Mouse (Mus musculus): Measurements from ENCODE around the gene Grik5. TPM values are rescaled to one million over a fixed set of nuclear protein-coding genes. Genes with fewer than 3 reads are reported as not detected.

Gene Grik5
- 15.9 and 17.1 TPM in 2 replicates for polyA plus RNA-seq (2015; fragmentation: Nextera tagmentation; extraction: Ambion mirVana)

GRCm38 (mm10) chr7:25071979-25072715, at the start of gene Grik5, which contains the start of gene Zfp574:
Gene Grik5 (minus strand): TSS chr7:25072346.
Gene Zfp574 (plus strand): TSS chr7:25072567.
- Histone ChIP-seq H3K4me2 (replicated peaks) (peak within 1 kb of the TSS; percentile 93), H3K4me3 (peak within 1 kb of the TSS; percentile 83), H3K4me1 (peaks cover 67% of the 10 kb centered on the region), H3K9me3 (no peaks in the 10 kb centered on the region), H3K9ac (replicated peaks) (peak within 1 kb of the TSS; percentile 96), H3K27ac (replicated peaks) (peak within 1 kb of the TSS; percentile 92), H3K27me3 (no peaks in the 10 kb centered on the region), H3K36me3 (peaks cover 12% of the 10 kb centered on the region)
- WGBS, result under 1% methylated on average over 23 of the region's 28 CpGs
- no peak for ATAC-seq (replicated peaks)

GRCm38 (mm10) chr7:25121240-25121786, 49.2 kb upstream of the Grik5 start:
- no peaks in the 10 kb centered on the region for H3K4me1 ChIP-seq
- H3K4me2 ChIP-seq (replicated peaks), result no peak overlapping the region
- no peaks in the 10 kb centered on the region for H3K27me3 ChIP-seq
- no peak overlapping the region for H3K9ac ChIP-seq (replicated peaks)
- H3K27ac ChIP-seq (replicated peaks), result no peak overlapping the region
- 68% methylated on average over 13 of the region's 13 CpGs for WGBS
- no peak for ATAC-seq (replicated peaks)
- no peaks in the 10 kb centered on the region for H3K36me3 ChIP-seq
- H3K4me3 ChIP-seq, result no peak overlapping the region
- no peaks in the 10 kb centered on the region for H3K9me3 ChIP-seq

- Histone ChIP-seq H3K27ac (replicated peaks) (no peak overlapping the region), H3K4me3 (no peak overlapping the region), H3K27me3 (no peaks in the 10 kb centered on the region), H3K4me2 (replicated peaks) (no peak overlapping the region), H3K9me3 (no peaks in the 10 kb centered on the region), H3K36me3 (peaks cover 1% of the 10 kb centered on the region), H3K9ac (replicated peaks) (no peak overlapping the region), H3K4me1 (no peaks in the 10 kb centered on the region)
- no peak for ATAC-seq (replicated peaks)
- 82% methylated on average over 16 of the region's 25 CpGs for WGBS
Observed at GRCm38 (mm10) chr7:25120061-25120834, 48.1 kb upstream of the Grik5 start.

- no peak overlapping the region for H3K4me3 ChIP-seq
- no peak overlapping the region for H3K4me2 ChIP-seq (replicated peaks)
- no peaks in the 10 kb centered on the region for H3K4me1 ChIP-seq
- H3K36me3 ChIP-seq, result peaks cover 5% of the 10 kb centered on the region
- no peak overlapping the region for H3K9ac ChIP-seq (replicated peaks)
- H3K9me3 ChIP-seq, result no peaks in the 10 kb centered on the region
- 89% methylated on average over 16 of the region's 16 CpGs for WGBS
- H3K27ac ChIP-seq (replicated peaks), result no peak overlapping the region
- no peak for ATAC-seq (replicated peaks)
- H3K27me3 ChIP-seq, result no peaks in the 10 kb centered on the region
Observed at GRCm38 (mm10) chr7:25112956-25113603, 40.9 kb upstream of the Grik5 start.

GRCm38 (mm10) chr7:25112178-25112955, 40.2 kb upstream of the Grik5 start:
- H3K4me3 ChIP-seq, result no peak overlapping the region
- no peak overlapping the region for H3K27ac ChIP-seq (replicated peaks)
- no peaks in the 10 kb centered on the region for H3K4me1 ChIP-seq
- no peak overlapping the region for H3K9ac ChIP-seq (replicated peaks)
- no peak overlapping the region for H3K4me2 ChIP-seq (replicated peaks)
- no peak for ATAC-seq (replicated peaks)
- WGBS, result 84% methylated on average over 17 of the region's 17 CpGs
- peaks cover 5% of the 10 kb centered on the region for H3K36me3 ChIP-seq
- H3K27me3 ChIP-seq, result no peaks in the 10 kb centered on the region
- H3K9me3 ChIP-seq, result no peaks in the 10 kb centered on the region

- 91% methylated on average over 9 of the region's 9 CpGs for WGBS
- no peaks in the 10 kb centered on the region for H3K27me3 ChIP-seq
- no peaks in the 10 kb centered on the region for H3K9me3 ChIP-seq
- H3K4me1 ChIP-seq, result peaks cover 3% of the 10 kb centered on the region; the same call in 1 of the 2 replicates
- H3K4me2 ChIP-seq (replicated peaks), result no peak overlapping the region
- peaks cover 5% of the 10 kb centered on the region for H3K36me3 ChIP-seq
- no peak overlapping the region for H3K27ac ChIP-seq (replicated peaks)
- ATAC-seq (replicated peaks), result no peak
- H3K9ac ChIP-seq (replicated peaks), result no peak overlapping the region
- no peak overlapping the region for H3K4me3 ChIP-seq
Observed at GRCm38 (mm10) chr7:25110336-25110735, 38.2 kb upstream of the Grik5 start.

GRCm38 (mm10) chr7:25109355-25109754, 37.2 kb upstream of the Grik5 start:
- H3K9me3 ChIP-seq, result no peaks in the 10 kb centered on the region
- H3K9ac ChIP-seq (replicated peaks), result no peak overlapping the region
- H3K4me1 ChIP-seq, result peaks cover 3% of the 10 kb centered on the region; the same call in 1 of the 2 replicates
- 79% methylated on average over 12 of the region's 12 CpGs for WGBS
- no peak overlapping the region for H3K4me3 ChIP-seq
- no peak overlapping the region for H3K4me2 ChIP-seq (replicated peaks)
- H3K36me3 ChIP-seq, result no peaks in the 10 kb centered on the region; the same call in 1 of the 2 replicates
- no peak for ATAC-seq (replicated peaks)
- H3K27ac ChIP-seq (replicated peaks), result no peak overlapping the region
- no peaks in the 10 kb centered on the region for H3K27me3 ChIP-seq

GRCm38 (mm10) chr7:25106790-25107502, 34.8 kb upstream of the Grik5 start:
- WGBS, result 59% methylated on average over 16 of the region's 17 CpGs
- Histone ChIP-seq H3K36me3 (no peaks in the 10 kb centered on the region), H3K27ac (replicated peaks) (no peak overlapping the region), H3K4me2 (replicated peaks) (no peak overlapping the region), H3K9ac (replicated peaks) (no peak overlapping the region), H3K4me3 (no peak overlapping the region), H3K9me3 (no peaks in the 10 kb centered on the region), H3K4me1 (peaks cover 3% of the 10 kb centered on the region; the same call in 1 of the 2 replicates), H3K27me3 (no peaks in the 10 kb centered on the region)
- no peak for ATAC-seq (replicated peaks)

- ATAC-seq (replicated peaks), result peak; percentile 68
- no peak overlapping the region for H3K4me2 ChIP-seq (replicated peaks)
- 17% methylated on average over 17 of the region's 17 CpGs for WGBS
Observed at GRCm38 (mm10) chr7:25105411-25106160, 33.4 kb upstream of the Grik5 start.

GRCm38 (mm10) chr7:25099581-25099980, 27.4 kb upstream of the Grik5 start:
- Histone ChIP-seq H3K4me3 (no peak overlapping the region), H3K36me3 (peaks cover 10% of the 10 kb centered on the region; the same call in 1 of the 2 replicates), H3K9ac (replicated peaks) (no peak overlapping the region), H3K9me3 (no peaks in the 10 kb centered on the region), H3K4me2 (replicated peaks) (no peak overlapping the region), H3K27me3 (no peaks in the 10 kb centered on the region), H3K4me1 (no peaks in the 10 kb centered on the region), H3K27ac (replicated peaks) (no peak overlapping the region)
- no peak for ATAC-seq (replicated peaks)
- 54% methylated on average over 4 of the region's 4 CpGs for WGBS

More at GRCm38 (mm10) chr7:25105411-25106160, 33.4 kb upstream of the Grik5 start:
- H3K4me3 ChIP-seq, result no peak overlapping the region
- H3K27me3 ChIP-seq, result no peaks in the 10 kb centered on the region
- H3K9ac ChIP-seq (replicated peaks), result no peak overlapping the region
- H3K27ac ChIP-seq (replicated peaks), result 0 out of 2 replicates have a peak overlapping the region, but pooled peaks have one; percentile 41
- peaks cover 3% of the 10 kb centered on the region; the same call in 1 of the 2 replicates for H3K4me1 ChIP-seq
- H3K9me3 ChIP-seq, result no peaks in the 10 kb centered on the region
- no peaks in the 10 kb centered on the region for H3K36me3 ChIP-seq
